Mouse (Mus musculus) MEL (cell line): ENCODE measurements around the gene Slc25a42. TPM values are rescaled to one million over a fixed set of nuclear protein-coding genes. Genes with fewer than 3 reads are reported as not detected.

Experiments used
- DNase-seq: peaks from one replicate; pipeline ENCODE4 v3.0.0; 2011; ENCODE audit warnings: low read depth, low spot score
- H3K27ac ChIP-seq: 2 replicates; pipeline ENCODE4 v1.5.1; 2012; ENCODE audit warnings: low read depth, mild to moderate bottlenecking, control low read depth, low read length, moderate library complexity; ENCODE audit not compliant: control insufficient read depth
- H3K27me3 ChIP-seq, 2 experiments: fragments of 150-350 bp in 1 of 2; sonication (generic) in 1 of 2; 2 replicates each; pipeline ENCODE4 v1.6.1; 2012; ENCODE audit warnings: low read length in 2 of 2, mild to moderate bottlenecking in 2 of 2, improper control_type of control experiment in 1 of 2, moderate library complexity in 1 of 2; ENCODE audit not compliant: insufficient read depth in 2 of 2, control insufficient read depth in 1 of 2
- H3K36me3 ChIP-seq, 2 experiments: 2 replicates each; pipeline ENCODE4 v1.6.1; 2012 to 2014; ENCODE audit warnings: low read length in 2 of 2, improper control_type of control experiment in 1 of 2, inconsistent platforms in 1 of 2, mild to moderate bottlenecking in 1 of 2; ENCODE audit not compliant: insufficient read depth in 2 of 2, control insufficient read depth in 1 of 2
- H3K4me1 ChIP-seq, 2 experiments: fragments of 150-350 bp in 1 of 2; sonication (generic) in 1 of 2; 2 replicates each; pipeline ENCODE4 v1.6.1; 2012; ENCODE audit warnings: low read length in 2 of 2, improper control_type of control experiment in 1 of 2, mild to moderate bottlenecking in 1 of 2; ENCODE audit not compliant: insufficient read depth in 2 of 2, control insufficient read depth in 1 of 2
- H3K4me3 ChIP-seq, 2 experiments: fragments of 150-350 bp in 1 of 2; sonication (generic) in 1 of 2; 2 replicates each; pipeline ENCODE4 v1.5.1; 2012; ENCODE audit warnings: low read depth in 2 of 2, low read length in 2 of 2, mild to moderate bottlenecking in 2 of 2, moderate library complexity in 2 of 2, control low read depth in 1 of 2, improper control_type of control experiment in 1 of 2; ENCODE audit not compliant: control insufficient read depth in 1 of 2, insufficient read depth in 1 of 2
- H3K79me2 ChIP-seq: 2 replicates; pipeline ENCODE4 v1.6.1; 2012; ENCODE audit warnings: mild to moderate bottlenecking, low read length, moderate library complexity; ENCODE audit not compliant: control insufficient read depth, poor library complexity, insufficient read depth
- H3K9ac ChIP-seq: 2 replicates; pipeline ENCODE4 v1.6.1; 2012; ENCODE audit warnings: low read depth, mild to moderate bottlenecking, control low read depth, low read length, moderate library complexity; ENCODE audit not compliant: control insufficient read depth, poor library complexity, severe bottlenecking
- H3K9me3 ChIP-seq: fragments of 150-350 bp; sonication (generic); replicated peaks from 2 replicates; pipeline ENCODE4 v1.6.1; 2012; ENCODE audit warnings: mild to moderate bottlenecking, low read length, improper control_type of control experiment, moderate library complexity; ENCODE audit not compliant: insufficient read depth
- CHD2 ChIP-seq: IDR thresholded peaks from 2 replicates; pipeline ENCODE4 v1.6.1; 2011; ENCODE audit warnings: low read length, improper control_type of control experiment
- CTCF ChIP-seq, 3 experiments: IDR thresholded peaks in 2 of 3; conservative IDR thresholded peaks in 1 of 3; 2 replicates each; pipeline ENCODE4 v1.5.1; 2011 to 2012; ENCODE audit warnings: low read length in 3 of 3, low read depth in 2 of 3, mild to moderate bottlenecking in 2 of 3, improper control_type of control experiment in 1 of 3, inconsistent platforms in 1 of 3, mixed read lengths in 1 of 3, moderate library complexity in 1 of 3; ENCODE audit not compliant: control insufficient read depth in 1 of 3, insufficient read depth in 1 of 3, poor library complexity in 1 of 3, severe bottlenecking in 1 of 3
- EP300 ChIP-seq, 2 experiments: IDR thresholded peaks; 2 replicates each; pipeline ENCODE4 v1.6.1; 2011; ENCODE audit warnings: improper control_type of control experiment in 2 of 2, low read length in 2 of 2, low read depth in 1 of 2, mild to moderate bottlenecking in 1 of 2
- ETS1 ChIP-seq: IDR thresholded peaks from 2 replicates; pipeline ENCODE4 v1.6.1; 2012; ENCODE audit warnings: low read depth, mild to moderate bottlenecking, inconsistent platforms, low read length, improper control_type of control experiment, moderate library complexity
- HCFC1 ChIP-seq: IDR thresholded peaks from 2 replicates; pipeline ENCODE4 v1.6.1; 2012; ENCODE audit warnings: low read depth, mild to moderate bottlenecking, inconsistent platforms, low read length, improper control_type of control experiment, moderate library complexity
- JUND ChIP-seq: IDR thresholded peaks from 2 replicates; pipeline ENCODE4 v1.6.1; 2011; ENCODE audit warnings: low read depth, mild to moderate bottlenecking, improper control_type of control experiment, low read length
- MAX ChIP-seq: IDR thresholded peaks from 2 replicates; pipeline ENCODE4 v1.6.1; 2011; ENCODE audit warnings: low read length, improper control_type of control experiment
- MAZ ChIP-seq: IDR thresholded peaks from 2 replicates; pipeline ENCODE4 v1.6.1; 2012; ENCODE audit warnings: low read depth, mild to moderate bottlenecking, inconsistent platforms, low read length, improper control_type of control experiment
- MEF2A ChIP-seq: IDR thresholded peaks from 2 replicates; pipeline ENCODE4 v1.6.1; 2014; ENCODE audit warnings: low read depth, mild to moderate bottlenecking, inconsistent platforms, low read length, improper control_type of control experiment; ENCODE audit not compliant: poor library complexity, insufficient replicate concordance, severe bottlenecking; ENCODE audit errors: extremely low read depth
- MYB ChIP-seq: IDR thresholded peaks from 2 replicates; pipeline ENCODE4 v1.6.1; 2011; ENCODE audit warnings: mild to moderate bottlenecking, low read depth, low read length, improper control_type of control experiment
- NELFE ChIP-seq: IDR thresholded peaks from 2 replicates; pipeline ENCODE4 v1.6.1; 2011; ENCODE audit warnings: low read depth, low read length, improper control_type of control experiment
- NRF1 ChIP-seq: IDR thresholded peaks from 2 replicates; pipeline ENCODE4 v1.6.1; 2014; ENCODE audit warnings: low read depth, mild to moderate bottlenecking, inconsistent platforms, low read length, improper control_type of control experiment, moderate library complexity; ENCODE audit not compliant: poor library complexity, insufficient read depth, severe bottlenecking
- POLR2A ChIP-seq, 2 experiments: IDR thresholded peaks; 2 replicates each; pipeline ENCODE4 v1.6.1; 2011 to 2012; ENCODE audit warnings: low read length in 2 of 2, mild to moderate bottlenecking in 2 of 2, control low read depth in 1 of 2, improper control_type of control experiment in 1 of 2, low read depth in 1 of 2, moderate library complexity in 1 of 2; ENCODE audit not compliant: control insufficient read depth in 1 of 2, insufficient read depth in 1 of 2, poor library complexity in 1 of 2
- POLR2AphosphoS2 ChIP-seq: IDR thresholded peaks from 2 replicates; pipeline ENCODE4 v1.6.1; 2011; ENCODE audit warnings: low read length, improper control_type of control experiment
- RAD21 ChIP-seq: IDR thresholded peaks from 2 replicates; pipeline ENCODE4 v1.6.1; 2011; ENCODE audit warnings: mild to moderate bottlenecking, low read depth, low read length, improper control_type of control experiment
- RCOR1 ChIP-seq: IDR thresholded peaks from 2 replicates; pipeline ENCODE4 v1.6.1; 2012; ENCODE audit warnings: low read depth, mild to moderate bottlenecking, inconsistent platforms, low read length, improper control_type of control experiment
- SIN3A ChIP-seq: IDR thresholded peaks from 2 replicates; pipeline ENCODE4 v1.6.1; 2012; ENCODE audit warnings: low read length, improper control_type of control experiment, inconsistent platforms
- SMC3 ChIP-seq: IDR thresholded peaks from 2 replicates; pipeline ENCODE4 v1.6.1; 2011; ENCODE audit warnings: low read depth, low read length, improper control_type of control experiment
- TBP ChIP-seq: IDR thresholded peaks from 2 replicates; pipeline ENCODE4 v1.8.0; 2011; ENCODE audit warnings: low read depth, low read length, improper control_type of control experiment
- TCF12 ChIP-seq: IDR thresholded peaks from 2 replicates; pipeline ENCODE4 v1.6.1; 2014; ENCODE audit warnings: low read depth, mild to moderate bottlenecking, inconsistent platforms, low read length, improper control_type of control experiment, moderate library complexity
- UBTF ChIP-seq: IDR thresholded peaks from 2 replicates; pipeline ENCODE4 v1.6.1; 2012; ENCODE audit warnings: low read depth, mild to moderate bottlenecking, inconsistent platforms, low read length, improper control_type of control experiment, moderate library complexity, borderline replicate concordance; ENCODE audit not compliant: insufficient read depth
- ZC3H11A ChIP-seq: IDR thresholded peaks from 2 replicates; pipeline ENCODE4 v1.6.1; 2012; ENCODE audit warnings: low read depth, mild to moderate bottlenecking, inconsistent platforms, low read length, improper control_type of control experiment
- ZKSCAN1 ChIP-seq: IDR thresholded peaks from 2 replicates; pipeline ENCODE4 v1.6.1; 2012; ENCODE audit warnings: low read depth, mild to moderate bottlenecking, inconsistent platforms, low read length, improper control_type of control experiment, moderate library complexity
- ZNF384 ChIP-seq: IDR thresholded peaks from 2 replicates; pipeline ENCODE4 v1.6.1; 2012; ENCODE audit warnings: low read depth, mild to moderate bottlenecking, inconsistent platforms, low read length, improper control_type of control experiment
- polyA plus RNA-seq, 2 experiments: library from polyadenylated mRNA; stranded (reverse) in 1 of 2; unstranded in 1 of 2; fragments of >175 nt in 1 of 2; fragments of >200 nt in 1 of 2; gene quantifications; 2 replicates each; pipeline versions ENCODE4 v1.2.1 to v1.2.4; 2012; ENCODE audit warnings: low replicate concordance in 2 of 2, low read depth in 1 of 2; ENCODE audit not compliant: insufficient read length in 2 of 2, insufficient read depth in 1 of 2, missing spikeins in 1 of 2
- total RNA-seq: library from RNA; depleted of rRNA; stranded (reverse); fragments of 300-350 nt; gene quantifications from 2 replicates; pipeline ENCODE4 v1.2.3, GENCODE M21; 2012

Slc25a42 gene
- total and polyA plus RNA-seq, 3 experiments = 5.2 to 12.1 TPM; not detected in 1

DNA sequence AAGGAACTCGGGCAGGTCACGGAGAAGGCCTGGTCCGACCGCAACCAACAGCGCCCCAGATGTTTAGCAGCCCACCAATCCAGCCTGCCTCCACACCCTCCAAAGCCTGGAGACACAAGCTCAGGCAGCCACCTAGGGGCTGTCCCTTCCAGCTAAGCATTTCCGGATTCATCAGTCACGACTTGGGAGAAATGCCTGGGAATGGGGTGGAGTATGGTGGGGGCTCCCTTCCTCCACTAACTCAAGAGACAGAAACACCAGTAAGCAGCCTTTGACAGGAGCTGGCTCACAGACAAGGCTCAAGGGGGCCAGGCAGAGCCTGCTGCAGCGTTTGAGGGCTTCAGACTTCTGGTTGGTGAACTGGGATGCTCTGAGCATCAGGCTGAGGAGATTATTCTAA lies 1.6 kb downstream of the Slc25a42 start:
- Histone ChIP-seq H3K4me3 (no peak overlapping the region), H3K9ac (no peak overlapping the region)
- TF ChIP-seq SMC3 (no peak), POLR2A (IDR thresholded peaks at IDR 0.05; ENCODE audit: control insufficient read depth in 1 of 2, insufficient read depth in 1 of 2, low read depth in 1 of 2, low read length in 2 of 2, poor library complexity in 1 of 2) (no peak), MYB (no peak), ZKSCAN1 (no peak), RCOR1 (no peak), POLR2AphosphoS2 (no peak), ETS1 (no peak), NELFE (no peak), NRF1 (no peak), TCF12 (no peak)
- TF ChIP-seq, all 39 proteins: peak for 0

GRCm38 (mm10) chr8:70208130-70208529 lies 4.0 kb downstream of the Slc25a42 start:
- DNase-seq = no peak
- Histone ChIP-seq H3K79me2 (peaks cover 25% of the 10 kb centered on the region), H3K27ac (no peak overlapping the region), H3K4me1 (peaks cover 0 to 15% of the 10 kb centered on the region in 2 experiments; a peak in 3 of 4 replicates), H3K9ac (no peak overlapping the region), H3K36me3 (peaks cover 0 to 10% of the 10 kb centered on the region in 2 experiments; a peak in 2 of 4 replicates), H3K4me3 (no peak overlapping the region), H3K9me3 (no peaks in the 10 kb centered on the region), H3K27me3 (no peaks in the 10 kb centered on the region)
- TF ChIP-seq TBP (no peak), CHD2 (no peak), SIN3A (no peak), UBTF (no peak), JUND (no peak), MEF2A (no peak), MAX (no peak), RCOR1 (no peak), MAZ (no peak), ZNF384 (no peak), ZC3H11A (no peak), RAD21 (no peak), ETS1 (no peak), CTCF (IDR thresholded peaks at IDR 0.05 in 2 of 3, conservative IDR thresholded peaks at IDR 0.05 in 1 of 3; ENCODE audit: control insufficient read depth in 1 of 3, insufficient read depth in 1 of 3, low read depth in 2 of 3, low read length in 3 of 3, poor library complexity in 1 of 3, severe bottlenecking in 1 of 3) (no peak), HCFC1 (no peak), POLR2A (IDR thresholded peaks at IDR 0.05; ENCODE audit: control insufficient read depth in 1 of 2, insufficient read depth in 1 of 2, low read depth in 1 of 2, low read length in 2 of 2, poor library complexity in 1 of 2) (no peak), EP300 (IDR thresholded peaks at IDR 0.05; ENCODE audit: low read depth in 1 of 2, low read length in 2 of 2) (no peak)

More for the DNA sequence above, 1.6 kb downstream of the Slc25a42 start:
- peaks cover 11 to 39% of the 10 kb centered on the region in 2 experiments for H3K4me1 ChIP-seq
- no peaks in the 10 kb centered on the region for H3K9me3 ChIP-seq
- no peak overlapping the region for H3K27ac ChIP-seq
- no peak for DNase-seq
- peaks cover 0 to 30% of the 10 kb centered on the region in 2 experiments; a peak in 2 of 4 replicates for H3K36me3 ChIP-seq
- no peaks in the 10 kb centered on the region for H3K27me3 ChIP-seq
- H3K79me2 ChIP-seq = peaks cover 25% of the 10 kb centered on the region
